Mouse (Mus musculus) heart, postnatal 0 days (tissue): ENCODE data around the gene Gal3st4. TPM values are rescaled to one million over a fixed set of nuclear protein-coding genes. Genes with fewer than 3 reads are reported as not detected.

ENCODE experiments used
- ATAC-seq: fragments of 200-750 bp; cut with Nextera tagmentation; 2 replicates; pipeline ENCODE4 v1.8.0; 2017; ENCODE audit warnings: low read depth, moderate number of reproducible peaks, moderate library complexity; ENCODE audit not compliant: insufficient read depth
- DNase-seq: peaks from one replicate; pipeline ENCODE4 v3.0.0-alpha.2; 2016; ENCODE audit warnings: low spot score
- H3K27ac ChIP-seq: fragments of 300-500 bp; sonication (generic); 2 replicates; pipeline ENCODE4 v1.5.1; 2014; ENCODE audit warnings: low read depth, mild to moderate bottlenecking
- H3K27me3 ChIP-seq: fragments of 300-500 bp; sonication (generic); 2 replicates; pipeline ENCODE4 v1.6.1; 2014; ENCODE audit warnings: low read length, mixed read lengths; ENCODE audit not compliant: control insufficient read depth, insufficient read depth
- H3K36me3 ChIP-seq: fragments of 300-500 bp; sonication (generic); replicated peaks from 2 replicates; pipeline ENCODE4 v1.6.1; 2014; ENCODE audit warnings: low read length, mixed read lengths; ENCODE audit not compliant: control insufficient read depth, insufficient read depth
- H3K4me1 ChIP-seq: fragments of 300-500 bp; sonication (generic); 2 replicates; pipeline ENCODE4 v1.6.1; 2014; ENCODE audit warnings: antibody characterized with exemption; ENCODE audit not compliant: control insufficient read depth, insufficient read depth
- H3K4me2 ChIP-seq: fragments of 300-500 bp; sonication (generic); 2 replicates; pipeline ENCODE4 v1.6.1; 2014; ENCODE audit warnings: low read depth, mild to moderate bottlenecking, low read length, moderate library complexity
- H3K4me3 ChIP-seq: fragments of 300-500 bp; sonication (generic); 2 replicates; pipeline ENCODE4 v1.5.1; 2014; ENCODE audit warnings: low read depth, low read length
- H3K9ac ChIP-seq: fragments of 300-500 bp; sonication (generic); replicated peaks from 2 replicates; pipeline ENCODE4 v1.6.1; 2014; ENCODE audit warnings: low read depth, low read length, mixed read lengths
- H3K9me3 ChIP-seq: fragments of 300-500 bp; sonication (generic); replicated peaks from 2 replicates; pipeline ENCODE4 v1.6.1; 2016; ENCODE audit warnings: low read length; ENCODE audit not compliant: control insufficient read depth
- CTCF ChIP-seq: IDR thresholded peaks from 2 replicates; pipeline ENCODE4 v1.5.1; 2016; ENCODE audit warnings: antibody characterized with exemption, control low read depth, low read depth
- EP300 ChIP-seq: IDR thresholded peaks from 2 replicates; pipeline ENCODE4 v1.6.1; 2016; ENCODE audit warnings: antibody characterized with exemption, low read depth
- WGBS: fragments of 180-500 bp; shearing (Covaris S2); extraction: QIAGEN DNeasy Blood & Tissue Kit; methylation state at CpG from one replicate; pipeline ENCODE4 v1.1.7; 2014; 5-methylcytosine and 5-hydroxymethylcytosine counted together
- polyA plus RNA-seq: library from polyadenylated mRNA; unstranded; fragments of >200 nt; fragmentation: Nextera tagmentation; extraction: Ambion mirVana; gene quantifications from 2 replicates; pipeline ENCODE4 v1.2.1, GENCODE M21; 2015
- total RNA-seq: library from RNA; depleted of rRNA; stranded (reverse); fragments of >200 nt; gene quantifications from 2 replicates; pipeline ENCODE4 v1.2.3, GENCODE M21; 2014; ENCODE audit warnings: low replicate concordance

Gal3st4 gene
- total and polyA plus RNA-seq, 2 experiments from 2014 or later = 0.60 TPM; not detected in 1

GRCm38 (mm10) chr5:138257585-138257978 lies 15.1 kb downstream of the Gal3st4 start:
- no peak overlapping the region for H3K4me2 ChIP-seq
- no peak overlapping the region for H3K27ac ChIP-seq
- no peak for ATAC-seq
- peaks cover 9% of the 10 kb centered on the region; the same call in 1 of the 2 replicates for H3K4me1 ChIP-seq
- WGBS = 86% methylated on average over 4 of the region's 4 CpGs
- TF ChIP-seq EP300 = no peak
- TF ChIP-seq CTCF = no peak
- no peaks in the 10 kb centered on the region for H3K27me3 ChIP-seq
- H3K4me3 ChIP-seq = no peak overlapping the region
- H3K36me3 ChIP-seq = peaks cover 31% of the 10 kb centered on the region
- no peaks in the 10 kb centered on the region for H3K9me3 ChIP-seq
- no peak for DNase-seq
- H3K9ac ChIP-seq = no peak overlapping the region

GRCm38 (mm10) chr5:138256966-138257584 lies 15.6 kb downstream of the Gal3st4 start:
- H3K27me3 ChIP-seq = no peaks in the 10 kb centered on the region
- no peak overlapping the region for H3K9ac ChIP-seq
- 80% methylated on average over 10 of the region's 10 CpGs for WGBS
- H3K4me1 ChIP-seq = peaks cover 9% of the 10 kb centered on the region; the same call in 1 of the 2 replicates
- no peak overlapping the region for H3K4me3 ChIP-seq
- no peak overlapping the region for H3K4me2 ChIP-seq
- no peak overlapping the region for H3K27ac ChIP-seq
- no peak for DNase-seq
- peaks cover 29% of the 10 kb centered on the region for H3K36me3 ChIP-seq
- H3K9me3 ChIP-seq = no peaks in the 10 kb centered on the region
- no peak for TF ChIP-seq EP300
- no peak for ATAC-seq

- Histone ChIP-seq H3K27me3 (no peaks in the 10 kb centered on the region), H3K4me3 (peak overlapping the region; percentile 70), H3K9me3 (no peaks in the 10 kb centered on the region), H3K4me1 (peaks cover 9% of the 10 kb centered on the region; the same call in 1 of the 2 replicates), H3K36me3 (peaks cover 21% of the 10 kb centered on the region), H3K27ac (peak overlapping the region; percentile 72), H3K4me2 (peak overlapping the region; percentile 85), H3K9ac (peak overlapping the region; percentile 54)
- DNase-seq (no peak), ATAC-seq (no peak; the same call in none of the 2 replicates)
- TF ChIP-seq EP300 (no peak), CTCF (no peak)
- 10% methylated on average over 7 of the region's 7 CpGs for WGBS
Observed at GRCm38 (mm10) chr5:138256094-138256467, 16.6 kb downstream of the Gal3st4 start.

GRCm38 (mm10) chr5:138255353-138256093 lies 17.1 kb downstream of the Gal3st4 start, which contains the start of gene Lamtor4:
Gene Lamtor4 (plus strand): TSS chr5:138255482.
- Histone ChIP-seq H3K27ac (peak within 1 kb of the TSS; percentile 72), H3K4me3 (peak within 1 kb of the TSS; percentile 70), H3K4me1 (peaks cover 9% of the 10 kb centered on the region; the same call in 1 of the 2 replicates), H3K9me3 (no peaks in the 10 kb centered on the region), H3K9ac (peak within 1 kb of the TSS; percentile 54), H3K36me3 (peaks cover 15% of the 10 kb centered on the region), H3K4me2 (peak within 1 kb of the TSS; percentile 85), H3K27me3 (no peaks in the 10 kb centered on the region)
- under 1% methylated on average over 38 of the region's 38 CpGs for WGBS
- ATAC-seq = peak; percentile 100
- no peak for TF ChIP-seq EP300
- TF ChIP-seq CTCF = no peak
- peak; percentile 97 for DNase-seq

- no peaks in the 10 kb centered on the region for H3K27me3 ChIP-seq
- TF ChIP-seq CTCF (no peak), EP300 (no peak)
- H3K27ac ChIP-seq = no peak overlapping the region
- H3K9ac ChIP-seq = no peak overlapping the region
- ATAC-seq = no peak
- no peaks in the 10 kb centered on the region for H3K9me3 ChIP-seq
- no peak overlapping the region for H3K4me2 ChIP-seq
- H3K4me1 ChIP-seq = peaks cover 9% of the 10 kb centered on the region; the same call in 1 of the 2 replicates
- H3K4me3 ChIP-seq = no peak overlapping the region
- WGBS = 85% methylated on average over 3 of the region's 3 CpGs
- no peak for DNase-seq
- H3K36me3 ChIP-seq = no peaks in the 10 kb centered on the region; the same call in 1 of the 2 replicates
Observed at GRCm38 (mm10) chr5:138253061-138253460, 19.6 kb downstream of the Gal3st4 start.
